Mouse (Mus musculus): Measurements from ENCODE around the gene Abcd2.

GRCm38 (mm10) chr15:91172193-91172592 lies 19.4 kb downstream of the Abcd2 start:
- TF ChIP-seq GATA1 (IDR thresholded peaks at IDR 0.05; ENCODE audit: low read length) (no peak), TAL1 (IDR thresholded peaks at IDR 0.05; ENCODE audit: low read length) (no peak)

Data from erythroblast, embryonic 14.5 days (primary cell).